Mouse (Mus musculus) G1E (cell line): Measurements from ENCODE around the gene Ms4a8a. TPM values are rescaled to one million over a fixed set of nuclear protein-coding genes. Genes with fewer than 3 reads are reported as not detected.

Source experiments
- ATAC-seq: 2 replicates; pipeline ENCODE4 v1.8.0; 2016; ENCODE audit warnings: mild to moderate bottlenecking; ENCODE audit not compliant: insufficient number of reproducible peaks, poor library complexity, low FRiP score, severe bottlenecking; ENCODE audit errors: extremely low read depth
- DNase-seq: peaks from one replicate; pipeline ENCODE4 v3.0.0; 2012; ENCODE audit warnings: low spot score
- H3K27me3 ChIP-seq: 2 replicates; pipeline ENCODE4 v1.6.1; 2012; ENCODE audit warnings: mild to moderate bottlenecking, low read length, inconsistent platforms; ENCODE audit not compliant: insufficient read depth
- H3K36me3 ChIP-seq: replicated peaks from 2 replicates; pipeline ENCODE3; 2012; ENCODE audit warnings: mild to moderate bottlenecking, inconsistent platforms
- H3K4me1 ChIP-seq: 2 replicates; pipeline ENCODE4 v1.6.1; 2012; ENCODE audit warnings: low read depth, low read length, inconsistent platforms, mixed read lengths; ENCODE audit not compliant: insufficient read depth
- H3K4me3 ChIP-seq: 2 replicates; pipeline ENCODE4 v1.5.1; 2012; ENCODE audit warnings: low read depth, mild to moderate bottlenecking, inconsistent platforms, low read length, moderate library complexity, mixed read lengths
- H3K9me3 ChIP-seq: replicated peaks from 2 replicates; pipeline ENCODE4 v1.6.1; 2012; ENCODE audit warnings: inconsistent platforms
- CTCF ChIP-seq: IDR thresholded peaks from 2 replicates; pipeline ENCODE4 v1.5.1; 2012; ENCODE audit warnings: low read depth, low read length, inconsistent platforms, mixed read lengths
- GATA1 ChIP-seq: IDR thresholded peaks from 2 replicates; pipeline ENCODE4 v1.6.1; 2012; ENCODE audit warnings: borderline replicate concordance, low read length, inconsistent platforms, mixed read lengths
- GATA2 ChIP-seq: IDR thresholded peaks from 2 replicates; pipeline ENCODE4 v1.6.1; 2012; ENCODE audit warnings: low read depth, low read length, inconsistent platforms, borderline replicate concordance
- POLR2AphosphoS5 ChIP-seq: IDR thresholded peaks from 2 replicates; pipeline ENCODE4 v1.6.1; 2012; ENCODE audit warnings: low read depth, low read length, inconsistent platforms; ENCODE audit not compliant: insufficient replicate concordance
- TAL1 ChIP-seq: conservative IDR thresholded peaks from 2 replicates; pipeline ENCODE4 v1.6.1; 2012; ENCODE audit warnings: low read depth, low read length, inconsistent platforms, mixed read lengths
- polyA plus RNA-seq: library from polyadenylated mRNA; stranded (reverse); fragments of >175 nt; gene quantifications from 2 replicates; pipeline ENCODE4 v1.2.3, GENCODE M21; 2012
- total RNA-seq, 2 experiments: library from RNA; stranded (forward) in 1 of 2; stranded (reverse) in 1 of 2; fragments of 200-1000 nt in 1 of 2; fragments of >200 nt in 1 of 2; fragmentation: Nextera tagmentation in 1 of 2; gene quantifications; 2 replicates each; pipeline ENCODE4 v1.2.3; 2014 to 2017

The Ms4a8a gene
- total and polyA plus RNA-seq, 3 experiments = not detected

DNA sequence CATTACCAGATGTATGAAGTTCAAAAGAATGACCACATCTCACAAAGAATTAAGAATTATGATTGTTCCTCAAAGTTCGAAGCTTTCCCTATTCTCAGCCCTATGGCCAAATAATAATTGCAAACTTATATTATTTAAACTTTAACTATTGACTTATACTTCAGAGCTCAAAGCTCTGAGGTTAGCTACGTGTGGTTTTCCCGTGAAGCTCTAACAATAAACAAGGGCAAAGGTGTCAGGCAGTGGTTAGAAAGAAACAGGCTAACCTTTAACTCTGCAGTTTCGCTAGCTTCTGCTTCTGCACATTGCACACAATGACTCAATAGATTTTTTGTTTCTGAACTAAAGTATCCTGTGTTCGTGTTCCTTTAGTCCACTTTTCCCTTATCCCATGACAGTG, 28.0 kb downstream of the Ms4a8a start:
- DNase-seq (no peak), ATAC-seq (no peak)
- Histone ChIP-seq H3K9me3 (no peaks in the 10 kb centered on the region), H3K36me3 (no peaks in the 10 kb centered on the region), H3K4me1 (no peaks in the 10 kb centered on the region), H3K4me3 (no peak overlapping the region), H3K27me3 (peaks cover 3% of the 10 kb centered on the region; the same call in 1 of the 2 replicates)
- TF ChIP-seq TAL1 = no peak
- no peak for TF ChIP-seq GATA1

DNA sequence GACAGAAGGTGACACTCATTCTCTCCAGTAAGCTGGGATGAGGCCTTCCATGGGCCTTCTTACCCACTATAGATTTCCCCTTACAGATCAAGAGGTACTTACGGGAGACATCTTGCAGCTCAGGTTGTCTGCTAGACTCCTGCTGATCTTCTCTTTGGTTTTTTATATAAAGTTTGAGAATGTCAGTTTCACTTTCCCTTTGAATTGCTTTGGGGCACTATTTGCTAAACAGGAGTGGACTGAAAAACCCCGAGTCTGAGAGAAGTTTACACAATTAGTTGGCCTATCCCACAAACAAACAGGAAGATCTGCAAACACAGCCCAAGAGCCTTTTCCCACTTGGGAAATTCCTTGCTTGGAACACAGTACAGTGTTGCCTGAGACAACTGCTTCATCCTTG, 30.6 kb downstream of the Ms4a8a start:
- no peak for TF ChIP-seq CTCF
- no peak for TF ChIP-seq GATA1
- no peak for TF ChIP-seq POLR2AphosphoS5
- TF ChIP-seq GATA2 = no peak
- no peak for TF ChIP-seq TAL1
- no peaks in the 10 kb centered on the region for H3K36me3 ChIP-seq
- no peak overlapping the region for H3K4me3 ChIP-seq
- peaks cover 6% of the 10 kb centered on the region for H3K27me3 ChIP-seq
- DNase-seq (no peak), ATAC-seq (no peak)
- H3K4me1 ChIP-seq = no peaks in the 10 kb centered on the region
- no peaks in the 10 kb centered on the region for H3K9me3 ChIP-seq

GRCm38 (mm10) chr19:11049426-11049825, 31.5 kb downstream of the Ms4a8a start:
- no peak for ATAC-seq
- Histone ChIP-seq H3K4me1 (no peaks in the 10 kb centered on the region), H3K27me3 (peaks cover 6% of the 10 kb centered on the region), H3K9me3 (no peaks in the 10 kb centered on the region), H3K4me3 (no peak overlapping the region), H3K36me3 (no peaks in the 10 kb centered on the region)
- TF ChIP-seq TAL1 (no peak), GATA2 (no peak), GATA1 (no peak), POLR2AphosphoS5 (no peak), CTCF (no peak)
- no peak for DNase-seq

- Histone ChIP-seq H3K4me1 (no peaks in the 10 kb centered on the region), H3K9me3 (no peaks in the 10 kb centered on the region), H3K4me3 (no peak overlapping the region), H3K27me3 (peaks cover 4% of the 10 kb centered on the region), H3K36me3 (no peaks in the 10 kb centered on the region)
- DNase-seq (no peak), ATAC-seq (no peak)
- TF ChIP-seq POLR2AphosphoS5 = no peak
- TF ChIP-seq GATA1 = no peak
- TF ChIP-seq GATA2 = no peak
- no peak for TF ChIP-seq TAL1
- no peak for TF ChIP-seq CTCF
Observed at GRCm38 (mm10) chr19:11048503-11048902, 32.4 kb downstream of the Ms4a8a start.

DNA sequence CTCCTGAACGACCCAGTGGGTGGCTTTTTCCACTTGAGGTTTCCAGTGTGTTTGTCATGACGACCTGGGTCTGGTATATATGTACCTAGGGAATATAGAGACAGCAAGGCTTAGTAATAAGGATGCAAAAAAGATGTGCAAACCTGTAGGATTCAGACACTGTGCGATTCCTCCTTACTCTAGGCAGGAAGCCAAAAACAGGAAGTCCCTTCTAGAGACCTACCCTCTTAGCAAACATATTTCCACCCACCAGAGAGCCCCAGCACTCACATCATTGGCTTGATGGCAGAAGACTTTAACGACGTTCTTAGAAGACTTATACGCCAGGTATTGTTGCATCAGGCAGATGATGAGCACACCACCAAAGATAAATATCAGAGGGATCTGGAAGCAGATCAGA, 32.9 kb downstream of the Ms4a8a start:
- Histone ChIP-seq H3K4me3 (no peak overlapping the region), H3K27me3 (peaks cover 3% of the 10 kb centered on the region; the same call in 1 of the 2 replicates), H3K36me3 (no peaks in the 10 kb centered on the region), H3K9me3 (no peaks in the 10 kb centered on the region), H3K4me1 (no peaks in the 10 kb centered on the region)
- ATAC-seq (no peak), DNase-seq (no peak)
- TF ChIP-seq TAL1 = no peak
- no peak for TF ChIP-seq CTCF
- TF ChIP-seq POLR2AphosphoS5 = no peak
- TF ChIP-seq GATA2 = no peak
- no peak for TF ChIP-seq GATA1

- peak; percentile 15 for DNase-seq
- TF ChIP-seq GATA2 (no peak), TAL1 (no peak), CTCF (no peak), GATA1 (no peak)
- H3K4me3 ChIP-seq = no peak overlapping the region
Observed at GRCm38 (mm10) chr19:11044996-11045711, 35.7 kb downstream of the Ms4a8a start.

DNA sequence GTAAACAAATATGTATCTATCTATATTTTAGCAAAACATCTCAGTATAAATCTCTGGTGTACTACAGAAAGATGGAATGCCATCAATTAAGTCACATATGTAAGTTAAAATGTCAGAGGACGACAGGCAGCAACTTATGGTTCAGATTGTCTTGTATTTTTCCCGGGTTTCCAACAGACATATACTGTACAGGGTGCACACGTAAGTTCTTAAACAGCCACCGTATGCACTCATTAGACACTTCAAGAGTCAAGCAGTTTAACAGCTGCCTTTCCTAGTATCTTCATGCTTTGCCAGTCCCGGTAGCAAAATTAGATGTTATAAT, 36.3 kb downstream of the Ms4a8a start:
- Histone ChIP-seq H3K9me3 (no peaks in the 10 kb centered on the region), H3K27me3 (peaks cover 3% of the 10 kb centered on the region; the same call in 1 of the 2 replicates), H3K4me3 (no peak overlapping the region), H3K4me1 (no peaks in the 10 kb centered on the region), H3K36me3 (no peaks in the 10 kb centered on the region)
- no peak for DNase-seq
- no peak for ATAC-seq
- TF ChIP-seq GATA2 (no peak), POLR2AphosphoS5 (no peak), GATA1 (no peak), CTCF (no peak), TAL1 (no peak)

More at GRCm38 (mm10) chr19:11044996-11045711, 35.7 kb downstream of the Ms4a8a start:
- no peak for ATAC-seq
- Histone ChIP-seq H3K4me1 (no peaks in the 10 kb centered on the region), H3K27me3 (peaks cover 3% of the 10 kb centered on the region; the same call in 1 of the 2 replicates), H3K9me3 (no peaks in the 10 kb centered on the region), H3K36me3 (no peaks in the 10 kb centered on the region)
